ENCODE assay signal across 23 mouse cellular contexts in the genomic region with DNA sequence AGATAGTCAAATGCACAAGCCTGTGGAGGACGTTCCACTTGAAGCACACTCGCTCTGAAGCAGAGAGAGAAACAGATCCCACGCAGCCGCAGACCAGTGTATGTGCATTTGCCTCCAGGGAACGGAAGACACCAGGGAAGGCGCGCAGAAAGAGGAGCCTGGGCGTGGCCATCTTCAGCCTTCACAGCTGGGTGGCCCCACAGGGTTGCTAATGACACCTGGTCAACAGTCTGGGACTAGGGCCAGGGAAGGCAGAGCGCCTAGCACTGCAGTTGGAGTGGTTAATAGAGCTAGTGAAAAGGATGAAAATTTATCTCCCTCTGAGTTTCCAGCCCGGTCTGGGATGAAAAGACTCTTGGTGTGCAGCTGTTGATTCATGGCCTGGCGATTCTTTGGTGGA.
DNase-seq lines count a peak whose midpoint lies in the region; ATAC-seq and TF ChIP-seq lines count a peak whose summit lies in the region.
"Had no signal": no experiment of that assay in that cellular context is flagged by ENCODE, and none has a peak within 500 bp of the region (broad histone marks: within the 10 kb centered on the region; RNA-seq: fewer than 3 reads in every experiment).

No protein-coding gene starts in this region.

- DNase-seq in embryo, embryonic 10 days (ENCODE audit: low spot score): peak; percentile 6
- no peak for DNase-seq in embryo, embryonic 9.5 days (ENCODE audit: extremely low spot score)
- DNase-seq in kidney, postnatal 36 days: no peak
- DNase-seq in WW6 (ENCODE audit: low read depth, low spot score): peak; percentile 13
- DNase-seq in cerebellum, adult 9-10 months: no peak
- DNase-seq in liver, postnatal 0 days: no peak
- DNase-seq: adrenal gland, adult 2 months; cerebellum, adult 9-11 months; heart, adult 2 months; heart, postnatal 4 days; liver; lung, postnatal 10 days; right cerebral cortex, adult 18-20 months; thymus, postnatal 14 days had no signal

- no peaks in the 10 kb centered on the region for H3K27me3 ChIP-seq in kidney, embryonic 16.5 days (ENCODE audit: insufficient read depth, low read length)
- H3K27me3 ChIP-seq in limb, embryonic 13.5 days: peaks cover 20% of the 10 kb centered on the region
- no peaks in the 10 kb centered on the region for H3K27me3 ChIP-seq in liver, postnatal 0 days (ENCODE audit: insufficient read depth, low read length)
- H3K27me3 ChIP-seq: forebrain, embryonic 13.5 days; midbrain, embryonic 12.5 days; neural tube, embryonic 12.5 days had no signal

- no peaks in the 10 kb centered on the region for H3K36me3 ChIP-seq in kidney, embryonic 16.5 days (ENCODE audit: insufficient read depth, low read length)
- no peaks in the 10 kb centered on the region for H3K36me3 ChIP-seq in limb, embryonic 13.5 days
- no peaks in the 10 kb centered on the region for H3K36me3 ChIP-seq in liver, postnatal 0 days (replicated peaks; ENCODE audit: insufficient read depth, low read length)
- H3K36me3 ChIP-seq: G1E; midbrain, embryonic 12.5 days; neural tube, embryonic 12.5 days had no signal

- TF ChIP-seq CTCF in liver, postnatal 0 days (IDR thresholded peaks at IDR 0.05; ENCODE audit: low read depth): no peak

- TF ChIP-seq EP300 in liver, postnatal 0 days (IDR thresholded peaks at IDR 0.05; ENCODE audit: low read depth): no peak

- no peak overlapping the region for H3K4me3 ChIP-seq in kidney, embryonic 16.5 days (ENCODE audit: low read length)
- H3K4me3 ChIP-seq in limb, embryonic 13.5 days: no peak overlapping the region
- H3K4me3 ChIP-seq in liver, postnatal 0 days (ENCODE audit: low read depth, low read length): no peak overlapping the region
- H3K4me3 ChIP-seq: erythroblast, embryonic 14.5 days; forebrain, embryonic 13.5 days; heart, adult 2 months; midbrain, embryonic 12.5 days; neural tube, embryonic 12.5 days had no signal

- H3K27ac ChIP-seq in kidney, embryonic 16.5 days (ENCODE audit: low read length): no peak overlapping the region
- H3K27ac ChIP-seq in limb, embryonic 13.5 days: no peak overlapping the region
- no peak overlapping the region for H3K27ac ChIP-seq in liver, postnatal 0 days (ENCODE audit: low read depth)
- H3K27ac ChIP-seq: forebrain, embryonic 13.5 days; heart, adult 2 months; midbrain, embryonic 12.5 days; neural tube, embryonic 12.5 days had no signal

- H3K9me3 ChIP-seq in kidney, embryonic 16.5 days (ENCODE audit: low read length): no peaks in the 10 kb centered on the region
- H3K9me3 ChIP-seq in limb, embryonic 13.5 days: no peaks in the 10 kb centered on the region
- 0 out of 2 replicates have a peak, but pooled peaks cover 2% of the 10 kb centered on the region for H3K9me3 ChIP-seq in liver, postnatal 0 days (ENCODE audit: low read length)
- H3K9me3 ChIP-seq: forebrain, embryonic 13.5 days; midbrain, embryonic 12.5 days; neural tube, embryonic 12.5 days had no signal

- H3K4me1 ChIP-seq in kidney, embryonic 16.5 days (ENCODE audit: insufficient read depth, low read length): no peaks in the 10 kb centered on the region
- H3K4me1 ChIP-seq in limb, embryonic 13.5 days: peaks cover 15% of the 10 kb centered on the region
- H3K4me1 ChIP-seq in liver, postnatal 0 days (ENCODE audit: insufficient read depth): no peaks in the 10 kb centered on the region
- H3K4me1 ChIP-seq: midbrain, embryonic 12.5 days; neural tube, embryonic 12.5 days had no signal

- peak; percentile 61; the same call in 1 of the 2 replicates for ATAC-seq in kidney, embryonic 16.5 days (ENCODE audit: low FRiP score, low TSS enrichment)
- peak; percentile 48; the same call in 1 of the 2 replicates for ATAC-seq in limb, embryonic 13.5 days (ENCODE audit: low FRiP score, low read depth)
- no peak for ATAC-seq in liver, postnatal 0 days
- ATAC-seq: forebrain, embryonic 13.5 days; hindbrain, embryonic 16.5 days; intestine, embryonic 16.5 days had no signal

- H3K4me2 ChIP-seq in kidney, embryonic 16.5 days (replicated peaks; ENCODE audit: low read depth, low read length): no peak overlapping the region
- peak overlapping the region; percentile 14; the same call in 1 of the 2 replicates for H3K4me2 ChIP-seq in limb, embryonic 13.5 days (replicated peaks)
- H3K4me2 ChIP-seq in liver, postnatal 0 days (ENCODE audit: low read depth, low read length): no peak overlapping the region
- H3K4me2 ChIP-seq: forebrain, embryonic 13.5 days; midbrain, embryonic 12.5 days; neural tube, embryonic 12.5 days had no signal

- 22% methylated on average over 11 of the region's 11 CpGs for WGBS in kidney, embryonic 16.5 days
- 25% methylated on average over 11 of the region's 11 CpGs for WGBS in limb, embryonic 13.5 days
- WGBS in liver, postnatal 0 days (ENCODE audit: insufficient replicate concordance): 29% methylated on average over 11 of the region's 11 CpGs

- H3K9ac ChIP-seq in kidney, embryonic 16.5 days (replicated peaks; ENCODE audit: low read length): no peak overlapping the region
- no peak overlapping the region for H3K9ac ChIP-seq in limb, embryonic 13.5 days
- H3K9ac ChIP-seq in liver, postnatal 0 days (replicated peaks): no peak overlapping the region
- H3K9ac ChIP-seq: forebrain, embryonic 13.5 days; midbrain, embryonic 12.5 days; neural tube, embryonic 12.5 days had no signal

Comparison
In these comparisons a context has a peak if more than half of its experiments do, and no peak if none do; other contexts are left out.
1. DNase-seq: peak in embryo, embryonic 10 days (single experiment) and WW6 (single experiment); none in embryo, embryonic 9.5 days (single experiment), kidney, postnatal 36 days (0 of 2), cerebellum, adult 9-10 months (single experiment) and liver, postnatal 0 days (single experiment).